Mouse (Mus musculus) cerebellum, adult 18-20 months (tissue): ENCODE results near the gene Tmem132b.

Experiments used
- DNase-seq, 2 experiments: peaks; one replicate each; pipeline ENCODE4 v3.0.0; 2021

Tmem132b gene

DNA sequence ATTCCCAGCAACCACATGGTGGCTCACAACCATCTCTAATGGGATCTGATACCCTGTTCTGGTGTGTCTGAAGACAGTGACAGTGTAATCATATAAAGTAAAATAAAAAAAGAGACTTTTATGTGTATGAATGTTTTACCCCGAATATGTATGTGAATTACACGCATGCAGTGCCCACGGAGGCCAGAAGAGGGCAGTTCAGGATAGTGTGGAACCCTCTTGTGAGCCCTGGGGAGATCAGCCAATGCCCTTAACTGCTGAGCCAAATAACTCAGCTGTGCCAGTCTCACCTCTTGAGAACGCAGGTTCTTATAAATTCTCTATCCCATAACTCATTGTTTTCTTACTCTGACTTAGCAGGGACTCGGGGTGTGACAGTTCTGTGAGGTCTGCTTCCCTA is 12.9 kb upstream of the Tmem132b start:
- peak in 1 of 2 experiments; percentile 17 for DNase-seq

GRCm38 (mm10) chr5:125520930-125521590 is 10.5 kb upstream of the Tmem132b start:
- no peak for DNase-seq

DNA sequence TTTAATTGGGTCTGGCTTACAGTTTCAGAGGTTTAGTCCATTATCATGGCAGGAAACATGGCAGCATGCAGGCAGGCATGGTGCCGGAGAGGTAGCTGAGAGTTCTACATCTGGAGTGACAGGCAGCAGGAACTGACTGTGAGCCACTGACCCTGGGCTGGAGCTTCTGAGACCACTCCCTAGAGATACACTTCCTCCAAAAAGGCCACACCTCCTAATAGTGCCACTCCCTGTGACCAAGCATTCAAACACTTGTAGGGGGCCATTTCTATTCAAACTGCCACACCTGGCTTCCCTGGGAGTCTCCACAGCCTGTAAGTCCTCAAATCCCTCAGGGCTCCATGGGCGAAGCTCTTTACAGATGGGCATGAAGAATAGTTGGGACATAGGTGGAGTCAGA is 8.2 kb upstream of the Tmem132b start:
- DNase-seq = no peak

- no peak for DNase-seq
Measured at GRCm38 (mm10) chr5:125525516-125525915, 6.1 kb upstream of the Tmem132b start.

GRCm38 (mm10) chr5:125526464-125526863 is 5.1 kb upstream of the Tmem132b start:
- no peak for DNase-seq

GRCm38 (mm10) chr5:125529109-125529508 is 2.5 kb upstream of the Tmem132b start:
- DNase-seq = peak; percentile 69 to 77

DNA sequence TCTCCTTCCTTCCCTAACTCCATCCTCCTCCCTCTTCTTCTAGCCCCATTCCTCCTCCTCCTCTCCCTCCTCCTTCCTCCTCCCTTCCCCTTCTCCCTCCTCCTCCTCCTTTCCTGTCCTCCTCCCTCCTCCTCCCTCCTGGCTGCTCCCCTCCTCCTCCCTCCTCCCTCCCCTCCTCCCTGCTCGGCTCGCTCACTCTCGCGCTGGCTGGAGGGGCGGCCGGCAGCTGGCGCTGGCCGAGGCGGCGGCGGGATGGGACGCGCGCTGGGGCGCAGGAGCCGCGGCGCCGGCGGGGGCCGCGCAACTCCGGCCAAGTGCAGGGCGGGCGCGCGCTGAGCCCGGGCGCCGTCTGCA is 594 bp downstream of the Tmem132b start:
- peak in 1 of 2 experiments; percentile 21 for DNase-seq

DNA sequence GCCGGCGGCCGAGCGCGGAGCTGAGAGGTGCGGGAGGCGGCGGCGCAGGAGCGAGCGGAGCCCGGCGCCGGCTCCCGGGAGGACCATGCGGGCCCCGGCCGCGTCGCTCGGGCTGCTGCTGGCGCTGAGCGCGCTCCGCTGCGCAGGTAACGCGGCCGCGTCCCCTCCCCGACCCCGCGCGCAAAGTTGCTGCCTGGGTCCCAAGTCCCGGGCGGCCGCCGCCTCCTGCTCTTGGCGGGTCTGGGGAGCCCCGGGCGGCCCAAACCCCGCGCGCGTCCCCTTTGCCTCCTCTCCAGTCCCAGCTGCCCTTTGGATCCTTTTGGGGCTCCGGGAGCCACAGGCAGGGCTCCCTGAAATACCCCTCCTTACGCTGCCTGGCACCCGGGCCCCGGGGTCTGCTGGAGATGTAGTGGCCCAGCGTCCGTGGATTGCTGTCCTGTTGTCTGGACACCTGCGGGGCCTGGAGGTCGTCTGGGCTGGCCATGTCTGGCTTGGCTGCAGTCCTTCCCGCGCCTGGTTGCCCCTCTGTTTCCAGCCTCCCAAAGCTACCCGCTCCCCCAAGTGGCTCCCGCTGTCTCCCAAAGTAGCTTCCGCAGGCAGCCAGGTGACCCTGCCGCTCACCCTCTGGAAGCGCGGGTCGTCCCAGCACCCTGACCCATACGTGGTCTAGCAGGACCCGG is 1.1 kb downstream of the Tmem132b start:
- no peak for DNase-seq

DNA sequence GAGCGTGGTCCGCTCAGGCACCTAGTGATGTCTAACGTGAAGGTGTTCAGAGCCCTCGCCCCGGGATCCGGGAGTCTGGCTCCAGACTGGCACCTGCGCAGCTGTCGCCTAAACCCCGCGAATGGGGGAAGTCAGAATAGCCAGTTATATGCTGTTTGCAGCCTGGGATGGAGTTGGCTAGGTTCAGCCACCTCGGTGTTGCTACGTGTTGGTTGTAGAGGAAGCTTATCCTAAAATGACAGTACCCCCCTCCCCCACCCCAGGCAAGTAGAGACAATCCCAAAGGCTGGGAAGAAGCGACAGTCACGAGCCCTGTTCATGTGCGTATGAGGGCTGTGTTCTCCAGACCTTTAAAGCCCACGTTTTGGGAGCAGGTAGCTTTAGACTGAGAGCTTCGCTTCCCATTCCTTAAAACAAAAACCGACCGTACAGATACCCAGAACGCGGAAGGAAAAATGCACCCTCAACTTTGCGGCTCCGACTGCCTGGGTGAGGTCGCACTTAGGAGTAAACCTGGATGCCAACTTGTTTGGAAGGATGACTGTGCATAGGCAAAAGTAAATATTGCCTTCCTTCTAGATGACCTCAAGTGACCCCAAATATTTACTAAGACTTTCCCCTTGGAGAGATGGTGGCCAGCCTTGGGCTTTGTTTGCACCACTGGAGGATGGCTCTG is 1.8 kb downstream of the Tmem132b start:
- DNase-seq = no peak

- no peak for DNase-seq
Measured at GRCm38 (mm10) chr5:125534168-125534610, 2.6 kb downstream of the Tmem132b start.

DNA sequence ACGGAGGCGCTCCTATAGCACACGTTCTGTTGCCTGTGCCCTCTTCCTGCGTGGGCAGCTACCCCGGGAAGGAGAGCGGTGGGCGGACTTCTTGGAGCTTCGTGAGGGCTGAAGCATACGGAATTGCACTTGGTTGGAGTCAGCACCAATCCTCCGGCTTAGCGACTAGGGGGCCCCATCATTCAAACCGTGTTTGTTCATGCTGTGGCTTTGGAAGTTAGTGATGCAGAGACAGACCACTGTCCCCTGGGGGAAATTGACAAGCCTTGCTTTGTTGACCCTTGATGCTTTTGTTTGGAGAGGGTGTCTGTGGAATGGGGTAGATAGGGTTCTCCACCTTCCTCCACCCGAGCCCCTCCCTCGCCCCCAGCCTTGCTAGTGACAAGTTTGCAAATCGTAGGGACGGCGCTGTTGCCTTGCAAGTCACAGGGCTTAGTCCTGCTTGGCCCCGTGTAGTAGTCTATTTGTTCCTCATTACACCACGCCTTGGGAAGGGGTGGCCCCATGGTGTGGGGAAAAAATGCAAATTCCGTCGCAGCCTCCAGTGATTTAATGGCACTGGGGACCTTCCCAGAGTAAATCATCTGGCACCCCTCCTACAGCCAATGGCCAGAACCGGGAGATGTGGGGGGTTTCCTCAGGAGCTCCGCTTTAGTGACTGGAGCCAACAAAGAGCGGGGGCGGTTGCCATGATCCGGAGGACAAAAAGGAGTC is 3.2 kb downstream of the Tmem132b start:
- DNase-seq = no peak

- no peak for DNase-seq
Measured at GRCm38 (mm10) chr5:125545090-125545489, 13.5 kb downstream of the Tmem132b start.

GRCm38 (mm10) chr5:125546293-125546692 is 14.7 kb downstream of the Tmem132b start:
- no peak for DNase-seq

- DNase-seq = no peak
Measured at GRCm38 (mm10) chr5:125549750-125550489, 18.3 kb downstream of the Tmem132b start.

GRCm38 (mm10) chr5:125555732-125556131 is 24.2 kb downstream of the Tmem132b start:
- DNase-seq = no peak

DNA sequence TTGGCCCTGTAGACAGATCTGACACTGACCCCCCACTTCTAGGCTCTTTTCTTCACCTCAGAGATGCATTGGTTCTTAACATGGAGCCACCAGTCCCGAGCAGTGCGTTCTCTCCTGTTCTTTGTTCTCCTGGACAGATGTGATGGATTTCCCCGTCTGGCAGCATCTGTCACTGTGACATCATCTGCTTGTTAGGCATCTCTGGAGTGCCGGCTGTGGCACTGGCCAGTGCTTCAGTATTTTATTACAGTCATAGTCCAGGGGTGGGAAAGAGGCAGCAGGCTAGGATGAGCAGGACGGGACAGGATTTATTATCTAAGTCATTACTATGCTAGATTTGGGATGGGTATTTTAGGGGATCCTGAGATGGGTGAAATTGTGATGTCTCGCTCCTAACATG is 31.9 kb downstream of the Tmem132b start:
- no peak for DNase-seq

DNA sequence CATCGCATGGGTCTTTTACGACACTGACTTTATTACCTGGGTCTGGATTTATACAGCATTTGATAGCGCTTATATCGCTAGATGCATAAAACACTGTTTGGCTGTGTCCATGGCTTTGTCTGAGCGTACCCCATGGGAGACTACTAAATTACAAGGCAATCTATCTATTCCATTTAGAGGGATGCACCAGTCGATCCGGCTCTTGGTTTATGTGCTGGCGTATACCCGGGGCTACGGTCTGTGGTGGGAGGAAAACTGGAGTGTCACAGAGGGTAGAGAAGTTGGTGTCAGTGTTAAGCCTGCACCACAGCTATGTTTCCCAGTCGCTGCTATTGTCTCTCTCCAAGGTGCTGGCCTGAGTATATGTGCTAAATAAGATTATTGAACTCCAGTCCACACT is 34.2 kb downstream of the Tmem132b start:
- no peak for DNase-seq

DNA sequence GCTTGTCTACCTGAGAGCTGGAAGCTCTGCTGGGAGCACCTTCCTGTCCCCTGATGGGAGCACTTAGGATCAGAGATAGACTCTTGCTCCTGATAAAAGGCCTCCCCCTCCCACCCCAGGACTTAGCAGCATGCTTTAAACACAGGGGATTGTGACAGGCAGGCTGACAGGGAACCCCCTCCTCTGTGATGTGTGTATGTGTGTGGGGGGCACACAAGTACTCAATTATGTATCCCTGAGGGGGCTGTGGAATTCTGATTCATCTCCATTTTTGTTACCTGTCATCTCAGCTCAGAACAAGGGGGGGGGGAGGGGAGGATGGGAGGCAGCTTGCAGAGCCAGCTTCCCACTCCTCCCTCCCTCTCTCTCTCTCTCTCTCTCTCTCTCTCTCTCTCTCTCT is 36.9 kb downstream of the Tmem132b start:
- no peak for DNase-seq

GRCm38 (mm10) chr5:125572011-125572410 is 40.4 kb downstream of the Tmem132b start:
- no peak for DNase-seq

- DNase-seq = no peak
Measured at GRCm38 (mm10) chr5:125574886-125575285, 43.3 kb downstream of the Tmem132b start.

- no peak for DNase-seq
Measured at GRCm38 (mm10) chr5:125575866-125576265, 44.3 kb downstream of the Tmem132b start.

DNA sequence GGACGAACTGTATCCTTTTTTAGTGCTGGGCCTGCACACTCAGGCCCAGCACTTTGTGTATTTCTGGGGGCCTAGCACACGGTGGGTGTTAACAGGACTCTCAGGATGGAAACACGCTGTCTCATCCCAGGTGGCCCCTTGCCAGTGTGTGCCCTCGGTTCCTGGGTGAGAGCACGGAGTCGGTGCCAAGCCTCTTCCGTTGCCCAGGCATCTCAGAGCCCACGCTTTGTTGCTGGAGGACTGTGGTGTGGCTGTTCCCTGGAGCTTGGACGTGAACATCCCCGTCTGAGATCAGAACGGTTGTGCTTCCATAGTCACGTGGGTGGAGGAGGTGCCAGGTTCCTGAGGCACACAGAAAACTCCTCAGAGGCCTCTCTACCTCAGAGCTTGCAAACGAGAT is 47.1 kb downstream of the Tmem132b start:
- peak in 1 of 2 experiments; percentile 10 for DNase-seq

GRCm38 (mm10) chr5:125579153-125579552 is 47.6 kb downstream of the Tmem132b start:
- no peak for DNase-seq
